Mouse (Mus musculus) cortical plate, adult 2 months (tissue): ENCODE measurements around the gene Sap25. TPM values are rescaled to one million over a fixed set of nuclear protein-coding genes. Genes with fewer than 3 reads are reported as not detected.

Experiments
- H3K27ac ChIP-seq: fragments of 200-500 bp; 2 replicates; pipeline ENCODE4 v1.5.1; 2012; ENCODE audit warnings: low read length, control low read depth, inconsistent platforms; ENCODE audit not compliant: insufficient read depth
- H3K4me1 ChIP-seq: fragments of 200-500 bp; 2 replicates; pipeline ENCODE4 v1.6.1; 2011; ENCODE audit warnings: low read length; ENCODE audit not compliant: control insufficient read depth, insufficient read depth
- H3K4me3 ChIP-seq: fragments of 200-500 bp; 2 replicates; pipeline ENCODE4 v1.5.1; 2011; ENCODE audit warnings: mild to moderate bottlenecking, low read length, control low read depth; ENCODE audit not compliant: insufficient read depth
- CTCF ChIP-seq: fragments of 200-500 bp; IDR thresholded peaks from 2 replicates; pipeline ENCODE4 v1.5.1; 2011; ENCODE audit warnings: mild to moderate bottlenecking, control low read depth, low read length; ENCODE audit not compliant: insufficient read depth; ENCODE audit errors: extremely low read depth
- POLR2A ChIP-seq: fragments of 200-500 bp; IDR thresholded peaks from 2 replicates; pipeline ENCODE4 v1.6.1; 2011; ENCODE audit warnings: mild to moderate bottlenecking, low read length, control low read depth; ENCODE audit not compliant: insufficient read depth; ENCODE audit errors: extremely low read depth
- polyA plus RNA-seq: library from polyadenylated mRNA; depleted of rRNA; stranded (reverse); fragments of >200 nt; gene quantifications from 2 replicates; pipeline ENCODE4 v1.2.3, GENCODE M21; 2012

Sap25 gene
- polyA plus RNA-seq, 1 experiment: 26.0 TPM

GRCm38 (mm10) chr5:137674786-137675185, 33.7 kb downstream of the Sap25 start:
- TF ChIP-seq POLR2A (no peak), CTCF (no peak)

GRCm38 (mm10) chr5:137677859-137678258, 36.7 kb downstream of the Sap25 start:
- H3K27ac ChIP-seq: no peak overlapping the region
- TF ChIP-seq CTCF (no peak), POLR2A (no peak)
- H3K4me1 ChIP-seq: peaks cover 4% of the 10 kb centered on the region
- H3K4me3 ChIP-seq: no peak overlapping the region

More at GRCm38 (mm10) chr5:137674786-137675185, 33.7 kb downstream of the Sap25 start:
- Histone ChIP-seq H3K27ac (no peak overlapping the region), H3K4me3 (no peak overlapping the region), H3K4me1 (peaks cover 4% of the 10 kb centered on the region)

GRCm38 (mm10) chr5:137678736-137679135, 37.6 kb downstream of the Sap25 start:
- TF ChIP-seq CTCF: no peak
- TF ChIP-seq POLR2A: no peak
- peaks cover 4% of the 10 kb centered on the region for H3K4me1 ChIP-seq
- H3K27ac ChIP-seq: no peak overlapping the region
- no peak overlapping the region for H3K4me3 ChIP-seq

- no peak for TF ChIP-seq POLR2A
- no peak for TF ChIP-seq CTCF
- Histone ChIP-seq H3K4me3 (no peak overlapping the region), H3K27ac (no peak overlapping the region), H3K4me1 (peaks cover 4% of the 10 kb centered on the region)
Measured at GRCm38 (mm10) chr5:137679726-137680125, 38.6 kb downstream of the Sap25 start.

- peak overlapping the region; percentile 17 for H3K4me3 ChIP-seq
Measured at GRCm38 (mm10) chr5:137682526-137682925, 41.4 kb downstream of the Sap25 start.

GRCm38 (mm10) chr5:137683388-137684293, 42.5 kb downstream of the Sap25 start:
- TF ChIP-seq POLR2A (no peak), CTCF (no peak)
- Histone ChIP-seq H3K4me1 (peaks cover 4% of the 10 kb centered on the region), H3K27ac (no peak overlapping the region), H3K4me3 (peak overlapping the region; percentile 53)

More at GRCm38 (mm10) chr5:137682526-137682925, 41.4 kb downstream of the Sap25 start:
- Histone ChIP-seq H3K4me1 (peaks cover 4% of the 10 kb centered on the region), H3K27ac (no peak overlapping the region)
- TF ChIP-seq POLR2A: no peak
- no peak for TF ChIP-seq CTCF

- Histone ChIP-seq H3K4me1 (peaks cover 4% of the 10 kb centered on the region), H3K27ac (no peak within 1 kb of the TSS), H3K4me3 (peak within 1 kb of the TSS; percentile 53)
- TF ChIP-seq CTCF (no peak), POLR2A (peak; percentile 57)
Measured at GRCm38 (mm10) chr5:137684294-137685123, 43.4 kb downstream of the Sap25 start, which contains the start of gene Agfg2. Gene Agfg2 (minus strand): TSS chr5:137684726.

GRCm38 (mm10) chr5:137685653-137686052, 44.5 kb downstream of the Sap25 start:
- Histone ChIP-seq H3K4me3 (no peak overlapping the region), H3K27ac (no peak overlapping the region), H3K4me1 (peaks cover 4% of the 10 kb centered on the region)
- TF ChIP-seq POLR2A: no peak
- TF ChIP-seq CTCF: no peak

GRCm38 (mm10) chr5:137686127-137686790, 45.1 kb downstream of the Sap25 start:
- H3K4me1 ChIP-seq: peaks cover 4% of the 10 kb centered on the region
- H3K4me3 ChIP-seq: no peak overlapping the region
- TF ChIP-seq CTCF (no peak), POLR2A (no peak)
- H3K27ac ChIP-seq: no peak overlapping the region

GRCm38 (mm10) chr5:137689974-137690373, 48.8 kb downstream of the Sap25 start:
- H3K4me3 ChIP-seq: no peak overlapping the region
- no peaks in the 10 kb centered on the region for H3K4me1 ChIP-seq
- H3K27ac ChIP-seq: no peak overlapping the region
- TF ChIP-seq POLR2A: no peak
- TF ChIP-seq CTCF: no peak
